Mouse (Mus musculus) frontal cortex, adult 2 months (tissue): ENCODE data around the gene Gpm6b. TPM values are rescaled to one million over a fixed set of nuclear protein-coding genes. Genes with fewer than 3 reads are reported as not detected.
A peak's percentile ranks its signal among the peaks of the same experiment; 100 is the strongest.

Source experiments
- DNase-seq, 2 experiments: peaks; one replicate each; pipeline ENCODE4 v3.0.0; 2022; ENCODE audit warnings: low spot score in 1 of 2; ENCODE audit errors: extremely low spot score in 1 of 2
- polyA plus RNA-seq: library from polyadenylated mRNA; depleted of rRNA; stranded (reverse); fragments of >200 nt; gene quantifications from 2 replicates; pipeline ENCODE4 v1.2.3, GENCODE M21; 2012

The Gpm6b gene
- polyA plus RNA-seq, 1 experiment, result 615 TPM

GRCm38 (mm10) chrX:166302791-166303190 is 64.1 kb downstream of the Gpm6b start:
- DNase-seq, result no peak

GRCm38 (mm10) chrX:166304355-166304754 is 65.6 kb downstream of the Gpm6b start:
- no peak for DNase-seq

- DNase-seq, result peak in 1 of 2 experiments; percentile 40
Measured at GRCm38 (mm10) chrX:166307437-166308222, 68.9 kb downstream of the Gpm6b start.

- no peak for DNase-seq
Measured at GRCm38 (mm10) chrX:166308798-166309197, 70.1 kb downstream of the Gpm6b start.

GRCm38 (mm10) chrX:166315251-166315650 is 76.5 kb downstream of the Gpm6b start:
- DNase-seq, result no peak

GRCm38 (mm10) chrX:166316552-166317375 is 78.1 kb downstream of the Gpm6b start:
- DNase-seq, result peak; percentile 30 to 51

GRCm38 (mm10) chrX:166317376-166317679 is 78.6 kb downstream of the Gpm6b start:
- no peak for DNase-seq

GRCm38 (mm10) chrX:166323226-166323625 is 84.5 kb downstream of the Gpm6b start:
- peak; percentile 41 to 70 for DNase-seq

GRCm38 (mm10) chrX:166327621-166328020 is 88.9 kb downstream of the Gpm6b start:
- DNase-seq, result no peak

GRCm38 (mm10) chrX:166328219-166328901 is 89.6 kb downstream of the Gpm6b start:
- no peak for DNase-seq

- DNase-seq, result no peak
Measured at GRCm38 (mm10) chrX:166328904-166329451, 90.3 kb downstream of the Gpm6b start.

- peak in 1 of 2 experiments; percentile 34 for DNase-seq
Measured at GRCm38 (mm10) chrX:166334516-166335136, 95.9 kb downstream of the Gpm6b start.

GRCm38 (mm10) chrX:166338353-166338752 is 99.6 kb downstream of the Gpm6b start:
- DNase-seq, result no peak

- peak; percentile 55 to 70 for DNase-seq
Measured at GRCm38 (mm10) chrX:166338784-166339520, 100.2 kb downstream of the Gpm6b start.

- no peak for DNase-seq
Measured at GRCm38 (mm10) chrX:166339911-166340310, 101.2 kb downstream of the Gpm6b start.

GRCm38 (mm10) chrX:166341795-166342194 is 103.1 kb downstream of the Gpm6b start:
- DNase-seq, result no peak

- DNase-seq, result peak; percentile 38 to 70
Measured at GRCm38 (mm10) chrX:166344228-166345015, 105.7 kb downstream of the Gpm6b start.

GRCm38 (mm10) chrX:166348086-166348485 is 109.4 kb downstream of the Gpm6b start:
- DNase-seq, result no peak

- DNase-seq, result no peak
Measured at GRCm38 (mm10) chrX:166348634-166349033, 109.9 kb downstream of the Gpm6b start.
